Mouse (Mus musculus): ENCODE data around the gene Orc1.

The Orc1 gene

GRCm38 (mm10) chr4:108635101-108635500 is 55.9 kb downstream of the Orc1 start:
- no peak for DNase-seq (ENCODE audit: low read depth in 1 of 2, low spot score in 2 of 2)

DNA sequence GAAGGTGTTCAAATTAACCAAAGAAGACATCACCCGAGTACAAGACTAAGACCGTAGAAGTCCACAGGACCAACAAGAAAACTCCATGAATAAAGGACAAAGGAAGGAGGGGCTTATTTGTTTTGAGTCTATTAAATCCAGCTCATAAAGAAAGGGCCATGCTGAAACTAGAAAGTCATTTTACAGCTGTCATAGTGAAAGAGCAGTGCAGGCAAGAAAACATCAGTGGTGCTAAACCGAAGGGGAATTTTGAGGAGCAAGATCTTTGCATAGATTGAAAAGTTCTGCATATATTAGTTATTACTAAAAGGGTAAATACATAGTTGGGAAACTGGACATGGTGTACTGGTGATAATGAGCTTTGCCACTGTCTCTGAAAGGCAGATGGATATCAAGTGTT is 58.5 kb downstream of the Orc1 start:
- DNase-seq (ENCODE audit: low read depth in 1 of 2, low spot score in 2 of 2), result no peak

- no peak for DNase-seq (ENCODE audit: low read depth in 1 of 2, low spot score in 2 of 2)
These were observed 59.5 kb downstream of the Orc1 start for GRCm38 (mm10) chr4:108638752-108639151.

GRCm38 (mm10) chr4:108664407-108664806 is 85.2 kb downstream of the Orc1 start:
- no peak for DNase-seq (ENCODE audit: low read depth in 1 of 2, low spot score in 2 of 2)
